Mouse (Mus musculus) G1E (cell line): ENCODE measurements around the gene Vapa.

Experiments used
- GATA1 ChIP-seq: IDR thresholded peaks from 2 replicates; pipeline ENCODE4 v1.6.1; 2012; ENCODE audit warnings: borderline replicate concordance, low read length, inconsistent platforms, mixed read lengths
- TAL1 ChIP-seq: conservative IDR thresholded peaks from 2 replicates; pipeline ENCODE4 v1.6.1; 2012; ENCODE audit warnings: low read depth, low read length, inconsistent platforms, mixed read lengths

- TF ChIP-seq TAL1 (peak; percentile 60), GATA1 (no peak)
Observed at GRCm38 (mm10) chr17:65557212-65557611, 56.1 kb downstream of the Vapa start.
